Mouse (Mus musculus) ES-E14 (cell line): Measurements from ENCODE around the gene 1700020D05Rik. TPM values are rescaled to one million over a fixed set of nuclear protein-coding genes. Genes with fewer than 3 reads are reported as not detected.

ENCODE experiments used
- DNase-seq: peaks from one replicate; pipeline ENCODE4 v3.0.0-alpha.2; 2013; ENCODE audit warnings: low read depth, low spot score
- H3K27ac ChIP-seq: 2 replicates; pipeline ENCODE4 v1.5.1; 2012; ENCODE audit warnings: low read depth, mild to moderate bottlenecking, low read length, moderate library complexity, mixed read lengths; ENCODE audit not compliant: poor library complexity, insufficient read depth, severe bottlenecking
- H3K36me3 ChIP-seq: 2 replicates; pipeline ENCODE4 v1.6.1; 2012; ENCODE audit warnings: mild to moderate bottlenecking, low read length, moderate library complexity, mixed read lengths; ENCODE audit not compliant: control insufficient read depth, poor library complexity, insufficient read depth, severe bottlenecking
- H3K4me1 ChIP-seq, 2 experiments: fragments of 150-350 bp in 1 of 2; sonication (generic) in 1 of 2; 2 replicates each; pipeline ENCODE4 v1.6.1; 2012; ENCODE audit warnings: low read length in 2 of 2, mild to moderate bottlenecking in 1 of 2, mixed read lengths in 1 of 2; ENCODE audit not compliant: control insufficient read depth in 2 of 2, insufficient read depth in 2 of 2, poor library complexity in 1 of 2
- H3K4me3 ChIP-seq, 2 experiments: fragments of 150-350 bp in 1 of 2; sonication (generic) in 1 of 2; 2 replicates each; pipeline ENCODE4 v1.5.1; 2012; ENCODE audit warnings: low read length in 2 of 2, low read depth in 1 of 2, mild to moderate bottlenecking in 1 of 2, mixed read lengths in 1 of 2; ENCODE audit not compliant: insufficient read depth in 1 of 2, poor library complexity in 1 of 2, severe bottlenecking in 1 of 2
- H3K9ac ChIP-seq: 2 replicates; pipeline ENCODE4 v1.6.1; 2012; ENCODE audit warnings: low read depth, mild to moderate bottlenecking, low read length, mixed read lengths; ENCODE audit not compliant: poor library complexity, insufficient read depth, severe bottlenecking
- H3K9me3 ChIP-seq: fragments of 150-350 bp; sonication (generic); 2 replicates; pipeline ENCODE4 v1.6.1; 2012; ENCODE audit warnings: low read depth, mild to moderate bottlenecking, low read length; ENCODE audit not compliant: control insufficient read depth, insufficient read depth
- CHD2 ChIP-seq: IDR thresholded peaks from 2 replicates; pipeline ENCODE4 v1.6.1; 2014; ENCODE audit warnings: mild to moderate bottlenecking, low read depth, low read length, inconsistent platforms
- HCFC1 ChIP-seq: IDR thresholded peaks from 2 replicates; pipeline ENCODE4 v1.6.1; 2012; ENCODE audit warnings: low read length, inconsistent platforms, borderline replicate concordance; ENCODE audit not compliant: insufficient read depth
- MAFK ChIP-seq: IDR thresholded peaks from 2 replicates; pipeline ENCODE4 v1.6.1; 2014; ENCODE audit warnings: mild to moderate bottlenecking, low read depth, low read length, inconsistent platforms; ENCODE audit not compliant: insufficient read depth
- ZC3H11A ChIP-seq: IDR thresholded peaks from 2 replicates; pipeline ENCODE4 v1.6.1; 2012; ENCODE audit warnings: low read depth, mild to moderate bottlenecking, inconsistent platforms, low read length, borderline replicate concordance
- ZNF384 ChIP-seq: IDR thresholded peaks from 2 replicates; pipeline ENCODE4 v1.6.1; 2012; ENCODE audit warnings: low read depth, low read length, inconsistent platforms
- in situ Hi-C, 2 experiments: fragments of 600-800 bp; cut with MboI; formaldehyde crosslinking; loops; one replicate each; pipeline ENCODE4 v1.15.1; 2025; ENCODE audit warnings: low sequenced_read_pairs in 2 of 2, inconsistent platforms in 1 of 2; ENCODE audit not compliant: unreplicated experiment in 2 of 2
- total RNA-seq: library from RNA; depleted of rRNA; stranded (reverse); fragments of 300-350 nt; gene quantifications from 2 replicates; pipeline ENCODE4 v1.2.3, GENCODE M21; 2012

1700020D05Rik gene
- total RNA-seq, 1 experiment: 1.7 TPM

DNA sequence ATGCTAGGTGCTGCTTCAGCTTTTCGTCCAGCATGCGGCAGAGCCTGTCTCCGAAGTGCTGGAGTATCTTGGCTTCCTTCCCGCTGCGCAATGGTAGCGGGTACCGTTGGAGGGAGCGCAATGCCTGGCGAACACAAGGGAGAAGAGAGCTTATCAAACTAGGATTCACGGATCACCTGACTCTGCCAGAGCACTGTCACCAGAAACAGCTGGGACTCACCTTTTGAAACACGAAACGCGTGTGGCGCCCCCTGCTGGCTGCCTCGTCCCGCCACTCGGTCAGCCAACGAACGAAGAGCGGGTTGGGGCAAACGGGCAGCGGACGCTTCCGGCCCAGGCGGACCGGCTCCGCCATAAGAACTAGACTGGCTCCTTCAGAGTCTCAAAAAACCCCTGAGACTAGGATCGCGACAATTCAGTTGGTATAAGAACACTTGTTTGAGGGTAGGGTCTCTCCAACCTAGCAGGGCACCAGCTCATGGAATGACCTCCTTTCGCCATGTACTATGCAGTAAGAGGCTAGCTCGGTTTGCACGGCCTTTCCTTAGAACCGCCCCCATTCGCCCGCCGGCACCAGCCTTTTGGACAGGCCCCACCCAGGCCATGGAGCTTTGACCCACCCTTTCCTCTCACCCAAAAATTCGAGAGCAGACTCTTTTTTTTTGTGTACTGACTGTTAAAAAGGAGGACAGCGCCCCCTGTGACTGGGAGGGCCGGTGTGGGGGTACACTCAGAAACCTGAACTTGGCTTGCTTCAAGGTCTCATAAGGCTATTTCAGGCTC is 15.6 kb downstream of the 1700020D05Rik start, which contains the start of gene Mus81:
Mus81 (minus strand) TSS at position 635 of the 783 bp plus-strand sequence.
- Histone ChIP-seq H3K27ac (peak within 1 kb of the TSS; percentile 87), H3K9me3 (no peaks in the 10 kb centered on the region), H3K36me3 (peaks cover 34% of the 10 kb centered on the region), H3K4me3 (peak within 1 kb of the TSS; percentile 74 to 89), H3K9ac (peak within 1 kb of the TSS; percentile 86), H3K4me1 (peaks cover 4 to 9% of the 10 kb centered on the region in 2 experiments; a peak in 2 of 4 replicates)
- in situ Hi-C loops: no loop called here
- peak; percentile 97 for DNase-seq
- peak; percentile 63 for TF ChIP-seq HCFC1
- no peak for TF ChIP-seq CHD2
- peak; percentile 88 for TF ChIP-seq ZNF384
- TF ChIP-seq MAFK: no peak; the same call in 1 of the 2 replicates
- TF ChIP-seq ZC3H11A: peak; percentile 44; the same call in 1 of the 2 replicates

DNA sequence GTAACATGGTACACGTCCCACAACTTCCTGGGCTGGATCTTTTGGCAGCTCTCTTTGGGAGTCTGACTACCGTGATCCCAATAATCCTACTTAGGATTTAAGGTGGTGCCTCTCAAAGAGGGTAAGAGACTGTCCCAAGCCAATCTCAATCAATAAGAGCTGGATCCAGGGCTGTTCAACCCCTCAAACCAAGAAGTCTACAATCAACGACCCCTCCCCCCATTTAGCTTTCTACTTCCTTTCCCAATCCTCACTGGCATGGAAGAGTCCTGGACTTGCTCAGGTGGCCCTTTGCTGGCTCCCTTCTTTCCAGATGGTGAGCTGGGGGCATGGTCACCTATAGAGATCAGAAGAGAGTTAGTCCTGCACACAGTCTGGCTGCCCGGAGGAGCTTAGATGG is 16.8 kb downstream of the 1700020D05Rik start:
- H3K4me3 ChIP-seq: no peak overlapping the region
- H3K36me3 ChIP-seq: peaks cover 32% of the 10 kb centered on the region
- no peak overlapping the region for H3K9ac ChIP-seq
- TF ChIP-seq ZNF384 (no peak), ZC3H11A (no peak), CHD2 (no peak), HCFC1 (no peak), MAFK (no peak)
- H3K9me3 ChIP-seq: no peaks in the 10 kb centered on the region
- no peak overlapping the region for H3K27ac ChIP-seq
- no peak for DNase-seq
- peaks cover 2 to 5% of the 10 kb centered on the region in 2 experiments; a peak in 1 of 4 replicates for H3K4me1 ChIP-seq
- in situ Hi-C loops: no loop called here

DNA sequence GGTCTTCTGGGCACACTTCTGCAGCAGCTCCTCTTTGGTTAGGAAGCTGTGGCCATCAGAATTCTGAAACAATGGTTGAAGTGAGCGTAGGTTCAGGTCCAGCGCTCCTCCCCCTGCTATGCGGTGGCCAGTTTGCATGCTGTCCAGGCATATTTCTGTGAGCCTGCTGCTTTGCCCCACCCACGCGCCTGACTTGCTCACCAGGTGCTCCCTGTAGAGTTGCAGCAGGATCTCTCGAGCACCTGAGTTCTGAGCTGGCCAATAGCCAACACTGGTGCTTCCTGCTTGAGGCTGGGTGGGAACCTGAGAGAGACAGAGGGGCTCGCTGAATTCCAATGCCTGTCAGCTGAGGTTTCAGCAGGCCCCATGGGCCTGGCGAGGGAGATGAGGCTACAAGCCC is 17.3 kb downstream of the 1700020D05Rik start:
- Histone ChIP-seq H3K27ac (no peak overlapping the region), H3K36me3 (peaks cover 32% of the 10 kb centered on the region), H3K9me3 (no peaks in the 10 kb centered on the region), H3K9ac (no peak overlapping the region), H3K4me3 (no peak overlapping the region), H3K4me1 (peaks cover 2 to 5% of the 10 kb centered on the region in 2 experiments; a peak in 1 of 4 replicates)
- in situ Hi-C loops: no loop called here
- DNase-seq: no peak
- TF ChIP-seq ZC3H11A (no peak), MAFK (no peak), HCFC1 (no peak), ZNF384 (no peak), CHD2 (no peak)

GRCm38 (mm10) chr19:5485821-5486220 is 17.8 kb downstream of the 1700020D05Rik start:
- TF ChIP-seq ZC3H11A (no peak), HCFC1 (no peak)
- in situ Hi-C loops: no loop called here
- Histone ChIP-seq H3K9ac (no peak overlapping the region), H3K4me3 (no peak overlapping the region), H3K27ac (no peak overlapping the region), H3K9me3 (no peaks in the 10 kb centered on the region), H3K36me3 (peaks cover 32% of the 10 kb centered on the region), H3K4me1 (peaks cover 2 to 5% of the 10 kb centered on the region in 2 experiments; a peak in 1 of 4 replicates)
- no peak for DNase-seq

DNA sequence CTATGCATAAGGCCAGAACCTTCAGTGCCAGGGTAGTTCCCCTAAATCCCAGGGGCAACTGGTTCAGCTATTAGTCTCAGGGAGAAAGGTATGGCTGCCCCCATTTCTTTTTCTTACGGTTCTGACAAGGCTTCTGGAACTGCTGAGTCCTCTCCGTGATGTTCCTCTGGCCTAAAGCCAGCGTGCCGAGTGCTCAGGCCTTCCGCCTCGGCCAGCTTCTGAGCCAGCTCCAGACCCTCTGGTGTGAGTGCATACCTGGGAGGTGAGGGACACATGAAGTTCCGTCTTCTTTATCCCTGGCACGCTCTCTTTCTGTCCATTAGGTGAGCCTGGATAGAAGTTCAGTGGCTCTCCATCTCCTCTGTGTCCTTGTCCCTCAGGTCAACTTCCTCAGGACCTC is 18.2 kb downstream of the 1700020D05Rik start:
- Histone ChIP-seq H3K9ac (no peak overlapping the region), H3K9me3 (no peaks in the 10 kb centered on the region), H3K4me3 (no peak overlapping the region), H3K4me1 (peaks cover 2 to 5% of the 10 kb centered on the region in 2 experiments; a peak in 1 of 4 replicates), H3K36me3 (peaks cover 32% of the 10 kb centered on the region), H3K27ac (no peak overlapping the region)
- no peak for DNase-seq
- in situ Hi-C loops: no loop called here
- TF ChIP-seq MAFK (no peak), HCFC1 (no peak), ZC3H11A (no peak), CHD2 (no peak), ZNF384 (no peak)
